Mouse (Mus musculus) urinary bladder, adult 2 months (tissue): ENCODE measurements around the gene Lsamp. TPM values are rescaled to one million over a fixed set of nuclear protein-coding genes. Genes with fewer than 3 reads are reported as not detected.

ENCODE experiments used
- DNase-seq: peaks from one replicate; pipeline ENCODE4 v3.0.0; 2022; ENCODE audit warnings: low spot score
- polyA plus RNA-seq: library from polyadenylated mRNA; depleted of rRNA; stranded (reverse); fragments of >200 nt; gene quantifications from 2 replicates; pipeline ENCODE4 v1.2.3, GENCODE M21; 2012

Lsamp gene
- polyA plus RNA-seq, 1 experiment = 4.7 TPM

DNA sequence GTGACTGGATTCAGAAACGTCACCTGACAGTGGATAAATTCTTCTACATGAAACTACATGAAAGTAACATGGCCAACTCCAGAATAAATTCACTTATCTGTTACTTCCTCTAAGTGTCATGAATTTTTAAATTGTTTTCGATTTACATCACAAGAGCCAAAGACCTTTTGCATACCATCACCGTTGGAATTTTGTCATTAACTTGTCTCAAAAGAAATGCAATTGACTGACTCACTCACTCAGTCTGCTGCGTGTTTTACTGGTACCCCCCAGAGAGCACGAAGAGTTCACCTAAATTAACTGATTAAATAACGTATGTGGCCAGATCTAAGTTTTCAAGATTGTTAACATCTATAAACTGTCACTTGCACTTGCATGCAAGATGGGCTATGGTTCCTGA, 672.7 kb downstream of the Lsamp start:
- DNase-seq = no peak

DNA sequence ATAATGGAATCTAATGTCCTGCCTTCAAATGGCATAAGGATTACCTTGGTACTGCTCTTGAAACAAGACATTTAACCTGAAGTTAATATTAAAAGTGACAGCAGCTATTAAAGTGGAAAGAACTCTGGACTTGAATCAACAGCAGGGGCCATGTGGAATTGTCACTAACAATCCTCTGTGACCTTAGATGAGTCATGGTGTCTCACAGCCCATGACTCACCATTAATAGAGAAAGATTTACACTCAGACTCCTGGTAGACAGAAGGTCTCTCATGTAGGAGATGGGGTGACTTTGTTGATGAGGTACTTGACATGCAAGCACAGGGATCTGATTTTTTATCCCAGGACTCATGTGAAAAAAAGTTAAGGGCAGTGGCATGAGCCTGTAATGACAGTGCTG, 701.4 kb downstream of the Lsamp start:
- DNase-seq = no peak

DNA sequence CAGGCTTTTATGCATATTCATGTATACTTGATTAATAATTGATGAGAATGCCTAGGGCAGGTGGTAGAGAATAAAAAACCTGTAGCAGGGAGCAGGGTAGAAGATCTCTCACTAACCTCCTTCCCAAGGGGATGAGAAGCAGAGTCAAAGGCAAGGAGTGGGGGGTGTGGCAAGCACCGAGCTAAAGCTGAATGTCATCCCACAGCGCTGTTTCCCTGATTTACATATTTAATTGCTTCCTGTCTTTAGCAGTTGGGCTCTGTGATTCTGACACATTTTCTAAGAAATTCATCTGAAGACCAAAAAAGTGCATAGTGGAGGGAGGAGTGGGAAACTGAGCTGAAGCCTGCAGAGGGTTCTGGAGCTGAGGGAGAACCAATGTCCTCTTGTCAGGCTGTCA, 708.1 kb downstream of the Lsamp start:
- no peak for DNase-seq

DNA sequence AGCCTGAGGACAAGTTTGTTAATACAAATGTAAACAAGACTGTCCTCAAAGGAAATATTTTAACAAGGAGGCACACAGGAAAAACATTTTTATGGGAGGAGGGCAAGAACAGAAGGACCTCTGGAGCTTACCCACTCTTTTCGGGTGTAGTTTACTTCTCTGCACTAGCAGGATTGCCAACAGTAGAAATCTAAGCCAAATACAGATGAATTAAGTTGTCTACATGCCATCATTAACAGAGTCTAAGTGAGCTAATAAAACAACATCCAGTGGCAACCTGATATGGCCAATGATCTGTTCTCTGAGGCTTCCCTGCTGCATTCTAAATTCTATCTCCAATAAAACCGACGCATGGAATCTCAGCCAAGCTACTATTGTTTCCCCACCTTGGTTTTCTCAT, 713.1 kb downstream of the Lsamp start:
- no peak for DNase-seq

DNA sequence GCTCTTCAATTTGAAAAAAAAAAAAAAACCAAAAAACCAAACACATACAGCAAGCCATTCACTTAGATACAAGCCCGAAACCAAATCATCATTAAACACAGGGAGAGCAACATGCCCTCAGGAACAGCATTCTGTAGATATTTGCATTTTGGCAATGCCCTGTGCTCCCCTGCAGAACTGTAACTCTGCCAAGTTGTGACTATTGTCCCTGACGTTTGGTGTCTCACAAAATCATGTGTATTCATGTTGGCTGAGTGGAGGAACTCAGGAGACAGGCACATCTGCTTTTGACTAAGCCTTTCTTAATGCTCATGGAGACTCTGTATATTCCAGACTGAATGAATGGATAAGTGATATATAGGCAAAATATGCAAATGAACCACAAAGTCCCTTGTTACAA, 724.4 kb downstream of the Lsamp start:
- no peak for DNase-seq

DNA sequence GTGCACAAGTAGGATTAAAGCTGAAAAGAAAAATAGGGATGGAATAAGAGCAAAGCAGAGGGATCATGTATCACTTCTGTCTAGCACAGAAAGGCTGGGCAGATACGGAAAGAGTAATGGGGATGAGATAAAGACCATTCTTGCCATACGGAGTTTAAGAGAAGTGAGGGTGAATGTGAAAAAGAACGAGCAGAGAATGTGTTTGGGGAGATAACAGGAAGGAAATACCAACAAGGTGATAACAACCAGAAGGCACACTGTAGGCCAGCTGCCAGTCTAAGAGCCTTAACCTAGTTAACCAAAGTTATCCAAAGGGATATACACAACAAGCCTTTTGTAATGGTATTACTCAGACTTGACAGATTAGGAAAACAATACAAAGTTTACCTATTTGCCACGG, 725.4 kb downstream of the Lsamp start:
- no peak for DNase-seq

DNA sequence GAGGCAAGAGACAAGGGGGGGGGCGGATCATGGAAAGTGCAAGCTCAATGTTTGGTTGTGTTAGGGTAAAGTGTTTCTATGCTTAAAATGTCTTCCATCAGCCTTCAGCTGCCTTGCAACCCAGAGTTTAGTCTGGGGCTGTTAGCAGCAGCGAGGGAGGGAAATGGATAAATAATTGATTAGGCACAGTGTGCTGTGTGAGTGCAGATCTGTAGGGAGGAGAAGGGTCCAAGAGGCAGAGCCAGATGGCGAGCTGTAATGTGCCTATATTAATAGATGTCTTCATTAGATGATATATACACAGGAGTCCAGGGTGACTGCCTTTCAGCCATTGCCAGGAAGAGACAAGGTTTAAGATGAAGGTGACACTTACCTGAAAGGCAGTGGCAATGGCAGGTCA, 725.9 kb downstream of the Lsamp start:
- DNase-seq = no peak

DNA sequence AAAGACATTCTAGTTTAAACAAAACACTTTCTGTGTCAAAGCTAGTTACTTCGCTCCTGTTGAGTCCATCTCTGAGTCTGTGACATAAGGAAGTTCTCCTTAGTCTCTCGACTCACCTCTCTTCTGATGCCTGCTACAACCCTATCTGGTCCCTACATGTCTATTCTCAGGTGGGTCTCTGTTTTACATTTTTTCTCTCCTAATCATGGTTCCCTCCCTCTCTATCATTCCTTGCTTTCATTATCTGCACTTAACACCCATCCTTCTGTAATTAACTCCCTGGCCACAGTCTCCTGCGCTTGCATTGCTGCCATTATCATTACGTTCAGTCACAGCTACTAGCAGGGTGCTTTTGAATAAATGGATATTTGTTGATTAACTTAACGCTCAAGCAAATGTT, 726.3 kb downstream of the Lsamp start:
- DNase-seq = no peak

DNA sequence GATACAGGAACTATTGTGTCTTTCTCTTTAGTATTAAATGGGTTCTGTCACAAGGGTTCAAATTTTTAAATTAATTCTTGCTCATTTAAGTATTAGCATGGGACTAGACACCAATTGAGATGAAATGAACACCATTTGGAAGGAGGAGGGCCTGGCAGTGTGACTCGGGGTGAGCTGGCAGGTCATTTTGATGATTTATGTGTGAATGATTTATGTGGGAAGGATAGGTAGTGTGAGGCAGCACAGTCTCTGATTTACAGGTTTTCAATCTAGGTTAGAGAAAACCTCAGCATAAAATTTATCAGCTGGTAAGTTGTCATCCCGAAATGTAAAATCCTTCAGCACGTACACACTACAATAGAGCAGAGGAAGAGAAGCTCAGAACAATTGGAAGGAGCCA, 729.6 kb downstream of the Lsamp start:
- no peak for DNase-seq

DNA sequence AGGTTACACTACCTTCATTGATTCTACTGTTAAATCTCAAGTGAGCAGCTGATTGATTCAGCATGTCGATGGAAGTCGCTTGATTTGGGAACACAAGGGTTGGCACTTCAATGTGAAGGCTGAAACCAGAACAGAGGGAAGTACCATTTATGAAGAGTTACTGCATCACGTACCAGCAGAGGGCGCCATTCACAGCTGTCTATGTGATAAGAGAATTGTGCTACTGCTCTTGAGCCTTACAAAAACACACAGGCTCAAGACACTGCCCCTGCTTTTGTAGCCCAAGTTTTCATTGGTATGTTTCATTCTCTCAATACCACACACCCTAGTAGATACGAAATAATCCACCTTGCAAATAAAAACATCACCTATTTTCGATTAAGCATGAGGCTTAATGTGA, 754.9 kb downstream of the Lsamp start:
- DNase-seq = peak; percentile 32

DNA sequence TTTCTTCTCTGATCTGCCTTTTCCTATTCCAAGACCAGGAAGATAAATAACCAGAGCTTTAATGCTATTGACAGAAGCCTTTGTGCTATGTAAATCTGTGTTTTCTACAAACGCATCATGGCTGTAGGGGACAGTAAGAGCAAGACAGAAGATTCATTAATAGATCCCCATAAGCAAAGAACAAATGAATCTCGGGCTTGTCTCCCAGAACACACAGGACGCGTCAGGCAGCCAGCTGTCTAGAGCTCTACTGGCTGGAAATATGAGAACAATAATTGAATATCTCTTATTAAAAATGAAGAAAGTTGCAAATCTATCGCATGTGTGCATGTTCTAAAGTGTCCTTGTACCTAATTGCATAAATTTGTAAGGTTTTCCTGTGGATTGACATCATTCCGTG, 755.6 kb downstream of the Lsamp start:
- DNase-seq = no peak

DNA sequence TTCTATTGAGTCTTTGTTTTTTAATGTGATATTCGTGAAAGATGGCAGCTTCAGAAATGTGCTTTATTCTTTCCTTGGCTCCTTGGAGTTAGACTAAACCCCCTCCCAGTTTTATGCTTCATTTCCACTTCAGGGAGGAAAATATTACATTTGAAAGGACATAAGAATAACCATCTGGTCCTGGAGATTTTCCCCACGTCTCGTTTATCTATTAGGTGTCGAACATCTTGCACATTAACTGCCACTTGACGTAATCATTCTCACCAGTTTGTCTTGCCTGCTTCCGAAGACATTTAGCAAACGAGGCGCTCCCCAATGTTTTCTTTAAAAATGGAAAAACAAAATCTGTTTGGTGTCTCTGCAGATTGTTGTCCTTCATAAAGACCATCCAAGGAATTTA, 756.1 kb downstream of the Lsamp start:
- no peak for DNase-seq

DNA sequence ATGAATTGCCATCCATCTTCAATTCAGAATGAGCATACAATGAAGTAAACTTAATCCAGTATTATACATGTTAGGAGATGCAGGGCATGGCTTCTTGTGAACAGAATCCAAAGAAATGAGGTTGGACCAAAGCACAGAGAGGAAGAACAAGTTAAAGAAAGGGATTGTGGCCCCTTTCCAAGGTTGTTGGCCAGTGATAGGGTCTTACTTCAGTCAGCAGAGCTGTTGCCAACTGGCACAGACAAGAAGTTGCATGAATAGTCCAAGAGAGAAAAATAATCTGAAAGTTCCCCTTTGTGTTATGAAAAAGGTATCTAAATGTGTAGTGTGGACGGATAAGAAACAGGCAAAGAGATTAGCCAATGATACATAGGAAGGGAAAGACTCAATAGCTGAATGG, 843.0 kb downstream of the Lsamp start:
- DNase-seq = no peak

DNA sequence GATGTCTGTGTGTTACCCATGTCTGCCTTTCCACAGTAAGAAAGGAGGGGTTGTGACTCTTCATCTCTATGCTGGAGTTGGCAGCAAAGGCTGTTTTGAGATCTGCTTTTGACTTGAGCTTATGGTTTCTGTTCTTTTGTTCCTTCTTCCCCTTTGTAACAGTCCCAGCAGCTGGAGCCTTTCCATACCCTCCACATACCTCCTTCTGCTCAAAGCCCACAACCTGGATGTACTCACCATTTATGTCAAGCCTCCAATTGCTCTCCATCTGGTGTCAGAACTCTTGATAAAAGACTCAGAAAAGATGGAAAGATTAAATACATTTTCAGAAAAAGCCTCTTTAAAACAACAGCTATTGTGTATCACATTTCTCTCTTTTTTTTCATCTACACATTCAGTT, 847.4 kb downstream of the Lsamp start:
- no peak for DNase-seq

DNA sequence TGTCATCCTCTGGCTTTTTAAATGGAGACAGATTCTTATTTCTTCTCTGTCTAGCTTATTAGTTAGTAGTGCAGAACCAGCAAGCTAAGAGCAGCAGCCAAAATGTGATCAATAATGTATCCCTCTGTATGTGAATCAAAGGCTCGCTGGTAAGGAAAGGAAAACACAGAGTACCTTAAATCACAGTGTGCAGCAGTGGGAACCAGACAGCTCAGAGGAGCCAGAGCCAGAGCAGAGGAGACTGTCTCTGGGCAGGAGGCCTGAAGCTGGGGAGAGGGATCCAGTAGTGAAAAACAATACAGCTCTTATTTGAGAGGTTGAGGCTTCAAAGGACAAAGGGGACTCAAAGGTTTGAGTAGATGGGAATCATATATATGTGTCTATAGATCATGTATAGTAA, 857.6 kb downstream of the Lsamp start:
- no peak for DNase-seq

DNA sequence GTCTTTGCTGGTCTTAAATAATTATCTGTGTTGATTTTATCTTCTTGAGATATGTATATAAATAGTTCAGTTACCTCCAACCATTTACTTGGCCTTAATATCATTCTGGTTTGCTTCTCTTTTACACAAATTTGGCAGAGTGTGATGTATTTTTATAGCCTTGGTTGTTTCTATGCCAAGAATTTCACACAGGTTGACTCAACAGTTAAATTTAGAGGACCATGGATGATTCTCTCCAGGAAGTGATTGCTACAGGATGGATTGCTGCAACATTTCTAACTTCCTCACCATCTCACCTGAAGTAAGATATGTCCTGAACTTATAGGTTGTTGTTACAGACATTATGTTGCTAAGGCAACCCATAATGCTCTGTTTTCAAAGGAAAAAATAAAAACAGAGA, 882.6 kb downstream of the Lsamp start:
- no peak for DNase-seq

DNA sequence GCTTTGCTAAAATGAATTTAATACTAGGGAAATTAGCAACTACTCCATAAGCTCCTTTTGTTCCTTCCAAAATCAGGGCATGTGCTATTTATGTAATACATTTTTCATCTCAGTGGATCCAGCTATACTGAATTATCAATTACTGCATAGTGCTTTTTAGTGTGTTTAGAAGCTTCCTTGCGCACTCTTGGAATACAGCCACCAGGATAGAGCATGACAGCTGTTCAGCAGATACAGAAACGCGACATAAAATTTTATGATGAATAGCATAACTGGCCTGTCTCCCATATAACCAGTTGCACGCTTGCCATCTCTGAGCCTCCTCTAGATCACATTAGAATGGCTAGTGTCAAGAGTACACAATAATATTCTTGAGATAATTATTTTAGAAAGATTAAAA, 894.1 kb downstream of the Lsamp start:
- DNase-seq = no peak

DNA sequence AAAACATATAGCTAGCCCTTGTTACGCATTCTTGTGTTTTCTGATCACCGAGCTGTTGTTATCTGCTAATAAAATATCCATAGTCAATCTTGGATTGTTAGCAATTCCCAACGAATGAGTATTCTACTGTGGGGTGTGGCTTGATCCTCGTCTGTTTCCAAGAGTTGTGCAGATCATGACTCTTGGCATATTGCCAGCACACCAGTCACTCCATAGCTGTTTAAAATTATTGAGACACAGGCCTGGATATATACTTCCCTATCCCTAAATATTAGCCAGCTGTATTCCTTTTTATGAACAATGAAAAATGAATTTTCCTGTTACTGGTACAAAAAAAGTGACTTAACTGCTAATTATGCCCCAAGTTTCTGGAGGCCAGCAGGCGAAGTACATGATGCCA, 897.8 kb downstream of the Lsamp start:
- DNase-seq = no peak

DNA sequence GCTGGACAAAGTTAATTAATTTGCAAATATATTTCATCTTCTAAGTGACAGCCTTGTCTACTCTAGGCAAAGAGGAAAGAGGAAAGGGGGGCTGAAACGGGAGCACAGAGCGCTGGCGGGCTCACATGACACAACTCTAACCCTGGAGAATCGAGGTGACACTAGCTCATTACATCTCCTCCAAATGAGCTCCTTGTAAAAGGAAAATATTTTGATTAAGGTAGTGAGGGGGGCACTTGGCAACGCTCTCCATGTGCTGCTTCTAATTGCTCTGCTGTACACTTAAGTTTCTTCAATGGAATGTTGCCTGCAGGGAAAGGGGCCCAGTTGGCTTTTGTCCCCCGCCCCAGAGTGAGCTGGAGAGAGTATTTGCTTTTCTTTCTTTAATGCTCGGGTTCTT, 907.2 kb downstream of the Lsamp start:
- no peak for DNase-seq

DNA sequence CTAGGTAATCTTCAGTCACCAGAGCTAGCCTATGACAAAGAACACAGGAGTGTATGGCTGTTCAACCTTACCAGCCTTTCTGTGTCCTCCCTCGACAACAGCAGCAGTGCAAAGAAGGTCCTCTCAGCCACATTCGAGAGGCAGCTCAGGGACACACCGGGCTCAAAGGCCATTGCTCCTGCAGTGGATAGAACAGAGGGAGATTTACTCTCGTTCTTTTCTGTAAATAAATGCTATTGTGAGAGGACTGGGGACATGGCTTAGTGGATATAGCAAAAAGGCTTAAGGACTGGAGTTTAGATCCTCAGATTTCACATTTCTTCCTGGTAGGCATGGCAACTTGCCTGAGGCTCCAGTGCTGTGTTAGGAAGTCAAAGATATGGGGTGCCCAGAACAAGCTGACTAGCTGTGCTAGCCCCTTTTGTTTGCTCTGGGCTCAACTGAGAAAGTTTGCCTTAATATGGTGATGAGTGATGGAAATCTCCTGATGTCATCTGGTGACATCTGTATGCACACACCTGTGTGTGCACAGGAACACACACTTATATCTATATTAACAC, 913.7 kb downstream of the Lsamp start:
- DNase-seq = no peak

DNA sequence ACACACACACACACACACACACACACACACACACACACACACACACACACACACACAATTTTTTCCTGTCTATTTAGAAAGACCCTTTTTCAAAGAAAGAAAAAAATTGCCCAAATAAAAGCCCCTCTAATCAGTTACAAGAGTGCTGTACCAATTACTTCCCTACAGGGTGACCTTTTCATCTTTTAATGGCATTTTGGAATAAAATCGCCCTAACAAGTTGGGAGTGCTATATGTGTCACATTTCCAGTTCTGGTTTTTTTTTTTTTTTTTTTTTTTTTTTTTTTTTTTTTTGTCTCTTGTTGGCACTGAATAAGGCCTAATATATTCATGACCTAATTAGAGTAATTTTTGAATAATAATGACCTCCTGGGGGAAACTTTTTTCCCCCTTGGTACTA, 923.7 kb downstream of the Lsamp start:
- DNase-seq = no peak

DNA sequence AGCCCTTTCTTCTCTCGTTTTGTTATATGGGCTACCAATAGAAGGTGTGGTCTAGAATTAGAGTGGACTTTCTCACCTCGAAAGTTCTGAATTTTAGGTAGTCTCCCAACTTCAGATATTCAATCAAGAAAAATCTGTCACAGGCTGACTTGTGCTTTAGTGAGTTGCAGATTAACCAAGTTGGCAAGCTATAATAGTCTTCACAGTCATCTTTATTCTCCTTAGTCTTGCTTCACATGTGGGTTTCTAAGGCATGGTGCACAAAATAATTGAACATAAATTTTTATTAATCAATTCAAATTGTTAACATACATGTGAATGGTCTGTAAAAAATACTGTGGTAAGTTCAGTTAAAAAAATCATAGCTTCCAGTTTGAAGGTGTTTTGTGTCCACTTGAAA, 930.0 kb downstream of the Lsamp start:
- DNase-seq = no peak

DNA sequence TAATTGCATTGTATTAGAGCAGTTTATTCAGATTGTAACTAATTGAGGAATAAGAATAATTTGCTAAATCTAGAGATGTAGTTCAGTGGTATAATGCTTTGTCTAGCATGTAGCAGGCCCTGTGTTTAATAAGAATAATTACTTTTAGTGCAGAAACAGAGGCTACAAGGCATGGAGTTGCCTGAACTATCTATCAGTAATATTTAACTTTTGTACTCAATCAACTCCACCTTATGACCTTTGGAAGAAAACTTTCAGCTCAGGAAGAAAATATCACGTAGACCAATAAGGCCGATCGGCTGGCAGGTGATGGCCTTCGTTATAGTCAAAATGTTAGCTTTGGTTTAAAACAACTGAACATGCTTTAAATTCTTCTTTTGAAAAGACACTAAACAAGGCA, 946.4 kb downstream of the Lsamp start:
- no peak for DNase-seq

DNA sequence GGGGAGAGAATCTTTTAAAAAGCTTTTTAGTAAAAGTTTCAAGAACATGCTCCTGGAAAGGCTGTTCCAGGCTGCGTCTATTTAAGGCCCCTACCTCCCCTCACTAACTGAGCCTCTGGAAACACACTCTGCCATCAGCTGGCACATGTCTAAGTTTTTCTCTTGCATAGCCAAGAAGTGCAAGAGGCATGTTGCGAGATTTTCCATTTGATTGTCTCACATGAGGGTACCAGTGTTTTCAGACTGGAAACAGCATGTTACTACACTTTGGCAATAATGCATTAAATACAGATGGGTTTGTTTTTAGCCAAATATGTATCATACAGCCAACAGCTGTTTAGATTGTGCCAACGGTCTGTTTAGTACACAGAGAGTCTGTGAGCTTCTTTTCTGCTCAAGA, 958.1 kb downstream of the Lsamp start:
- DNase-seq = no peak

DNA sequence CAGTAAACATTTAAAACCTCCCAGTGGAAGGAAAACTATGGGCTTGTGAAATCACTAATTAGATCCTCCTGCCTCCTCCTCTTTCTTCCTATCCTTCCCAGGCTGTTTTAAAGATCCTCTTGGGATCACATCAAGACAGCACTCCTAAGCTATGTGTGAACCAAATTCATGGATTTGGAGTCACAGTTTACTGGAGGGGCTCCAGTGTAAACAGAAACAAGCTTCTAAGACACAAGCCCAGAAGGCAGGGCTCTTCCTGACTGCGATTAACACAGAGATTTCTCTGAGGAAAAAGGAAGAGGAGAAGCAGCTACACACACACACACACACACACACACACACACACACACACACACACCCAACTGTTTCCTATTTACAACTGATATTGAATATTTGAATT, 961.7 kb downstream of the Lsamp start:
- no peak for DNase-seq
